Mouse (Mus musculus) forelimb bud, embryonic 11.5 days (tissue): Measurements from ENCODE around the gene Tnip2.

ENCODE experiments used
- DNase-seq: peaks from one replicate; pipeline ENCODE4 v3.0.0-alpha.2; 2012; ENCODE audit warnings: low read depth, low spot score

Gene Tnip2

DNA sequence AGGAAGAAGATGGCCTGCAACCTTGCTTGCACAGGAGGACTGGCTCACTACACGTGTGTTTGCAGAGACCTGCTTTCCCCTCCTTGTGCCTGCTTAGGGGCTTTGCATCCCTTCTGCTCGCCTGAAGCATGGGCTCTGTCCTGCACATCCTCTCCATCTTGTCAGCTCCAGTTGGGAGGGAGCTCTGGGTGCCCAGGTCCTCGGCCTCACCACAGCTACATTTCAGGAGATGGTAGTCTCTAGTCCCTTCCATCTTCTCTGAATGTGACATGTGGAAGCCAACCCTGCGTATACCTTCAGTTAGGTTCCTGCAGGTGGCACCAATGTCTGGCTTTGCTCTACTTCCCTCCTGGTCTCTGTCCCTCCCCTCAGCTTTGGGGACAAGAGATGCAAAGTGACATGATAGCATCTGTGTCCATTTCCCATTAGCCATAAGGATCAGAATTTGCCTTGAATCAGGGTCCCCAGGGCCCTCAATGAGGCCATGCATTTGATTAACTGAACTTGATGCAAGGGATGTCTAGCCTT, 10.2 kb upstream of the Tnip2 start:
- no peak for DNase-seq

DNA sequence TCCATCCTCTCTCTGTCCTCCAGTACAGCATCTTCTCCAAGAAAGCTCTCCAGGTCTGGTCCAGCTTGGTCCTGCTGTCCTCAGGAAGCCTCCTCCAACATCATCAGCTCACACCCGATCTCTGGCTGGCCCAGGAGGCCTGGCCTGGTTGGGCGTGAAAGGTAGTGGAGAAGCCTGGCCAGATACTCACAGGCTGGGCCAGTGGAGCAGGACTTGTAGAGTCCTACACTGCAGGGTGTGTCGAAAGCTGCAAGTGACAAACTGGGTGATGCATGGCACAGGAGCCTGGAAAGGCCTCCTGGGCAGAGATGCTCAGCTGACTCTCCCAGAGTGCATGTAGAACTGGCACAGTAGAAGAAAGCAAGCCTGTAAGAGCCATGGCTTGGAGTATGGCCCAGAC, 7.5 kb upstream of the Tnip2 start:
- DNase-seq, result no peak

DNA sequence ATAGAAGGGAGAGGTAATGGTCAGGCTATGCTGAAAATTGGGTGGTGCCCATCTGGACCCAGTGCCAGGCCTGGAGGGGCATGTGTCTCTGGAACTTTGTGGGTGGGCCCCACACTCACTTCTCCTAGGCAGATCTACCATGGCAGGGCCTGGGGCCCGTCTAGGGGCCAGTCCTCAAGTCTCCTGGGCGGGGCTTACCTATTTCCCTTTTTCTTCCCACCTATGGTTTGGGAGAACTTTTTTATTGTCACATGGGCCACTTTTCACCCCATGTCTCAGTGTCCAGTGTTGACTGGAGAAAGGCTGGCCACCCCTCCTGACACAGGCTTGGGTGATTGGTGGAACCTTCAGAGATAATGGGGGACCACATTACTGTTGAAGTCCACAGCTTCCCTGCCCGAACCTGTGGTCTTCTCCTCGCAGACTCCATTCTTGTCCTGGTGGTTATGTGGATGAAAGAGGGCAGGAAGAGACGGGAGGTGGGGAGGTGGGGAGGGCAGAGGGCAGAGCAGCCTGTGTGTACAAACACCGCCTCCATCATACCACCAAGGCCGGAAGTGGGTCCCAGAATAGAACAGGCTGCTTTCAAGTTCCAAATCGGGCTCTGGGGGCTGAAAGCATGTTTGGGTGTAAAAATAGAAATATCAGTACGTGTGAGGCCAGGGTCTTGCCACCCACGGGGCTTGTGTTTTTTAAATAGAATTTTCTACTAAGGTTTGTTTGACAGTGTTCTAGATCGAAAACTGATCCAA, 6.8 kb upstream of the Tnip2 start:
- no peak for DNase-seq

DNA sequence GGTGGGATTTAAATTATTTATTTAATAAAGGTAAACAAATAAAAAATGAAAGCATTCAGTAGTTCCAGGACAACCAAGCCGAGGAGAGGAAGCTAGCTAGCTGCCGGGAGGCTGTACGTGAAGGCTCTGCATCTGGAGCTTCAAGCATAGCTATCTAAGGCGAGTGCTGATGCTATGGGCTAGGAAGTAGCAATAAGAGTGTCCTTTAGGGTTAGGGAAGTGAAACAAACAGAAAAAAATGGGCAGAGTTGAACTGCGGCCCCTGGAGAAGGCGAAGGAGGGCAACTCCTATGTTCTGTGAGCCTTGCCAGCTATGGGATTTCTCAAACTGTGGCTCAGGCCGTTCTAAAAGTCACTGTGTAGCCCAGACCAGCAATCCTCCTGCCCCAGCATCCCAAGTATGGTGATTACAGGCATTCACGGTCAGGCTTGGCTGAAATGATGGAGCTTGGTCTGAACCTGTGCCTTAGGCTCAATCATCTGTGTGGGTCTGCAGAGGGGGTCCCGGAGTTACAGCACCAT, 5.7 kb upstream of the Tnip2 start:
- no peak for DNase-seq

DNA sequence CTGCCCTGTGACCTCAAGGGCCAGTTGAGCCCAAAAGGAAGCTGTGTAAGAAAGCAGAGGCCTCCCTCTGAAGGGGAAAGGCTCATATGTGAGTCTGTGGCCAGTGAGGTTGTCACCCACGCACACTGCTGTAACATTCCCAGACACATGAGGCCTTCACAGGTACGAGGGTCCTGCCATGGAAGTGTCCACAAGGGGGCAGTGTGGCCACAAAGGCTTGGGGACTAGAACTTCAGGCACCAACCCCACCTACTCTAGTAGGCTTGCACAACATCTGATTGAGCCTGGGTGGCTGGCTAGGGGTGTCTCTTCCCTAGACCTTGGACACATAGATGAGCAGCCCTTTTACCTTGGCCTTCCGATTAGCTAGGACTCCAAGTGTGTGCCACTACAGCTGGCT, 4.1 kb upstream of the Tnip2 start:
- DNase-seq, result peak; percentile 71

DNA sequence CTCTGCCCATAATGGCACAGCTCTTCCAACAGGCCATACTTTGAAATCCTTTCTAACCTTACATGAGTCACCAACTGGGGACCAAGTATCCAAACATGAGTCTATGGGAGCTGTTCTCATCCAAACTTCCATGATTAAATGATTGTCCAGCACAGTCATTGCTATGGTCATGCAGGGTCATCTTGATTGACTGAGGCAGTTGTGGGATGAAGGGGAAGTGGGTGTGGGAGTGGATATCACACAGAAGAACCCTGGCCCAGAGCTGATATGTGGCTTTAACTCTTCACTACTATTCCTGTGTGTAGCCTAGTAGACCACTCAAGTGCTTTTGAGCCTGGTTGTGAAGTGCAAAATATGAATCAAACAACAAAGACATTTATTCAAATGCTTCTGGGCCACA, 1.3 kb upstream of the Tnip2 start:
- no peak for DNase-seq

DNA sequence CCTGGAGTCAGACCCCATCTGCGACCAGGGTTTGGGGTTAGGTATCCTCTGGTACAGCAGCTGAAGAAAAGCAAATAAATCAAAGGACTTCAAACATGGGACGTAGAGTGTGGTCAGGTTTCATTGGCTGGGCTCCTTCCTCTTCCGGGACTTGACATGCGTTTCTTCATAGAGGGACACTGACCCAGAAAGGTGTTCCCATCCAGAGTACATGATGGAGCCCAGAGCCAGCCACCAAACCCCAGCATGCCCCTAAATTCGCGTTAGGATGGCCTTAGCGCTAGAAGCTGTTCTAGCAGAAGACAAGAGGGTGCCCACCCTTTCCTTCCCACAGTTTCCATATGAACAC, 401 bp upstream of the Tnip2 start:
- DNase-seq, result no peak

DNA sequence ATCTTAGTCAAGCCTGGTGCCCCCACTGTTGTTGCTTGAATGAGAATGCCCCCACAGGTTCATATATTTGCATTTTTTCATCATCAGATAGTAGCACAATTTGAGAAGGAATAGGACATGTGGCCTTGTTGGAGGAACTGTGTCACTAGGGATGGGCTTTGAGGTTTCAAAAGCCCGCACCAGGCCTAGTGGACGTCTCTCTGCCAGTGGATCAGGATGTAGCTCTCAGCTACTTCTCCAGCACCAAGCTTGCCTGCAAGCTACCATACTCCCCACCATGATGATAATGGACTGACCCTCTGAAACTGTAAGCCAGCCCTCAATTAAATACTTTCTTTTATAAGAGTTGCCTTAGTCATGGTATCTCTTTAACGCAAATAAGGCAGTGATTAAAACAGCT, 1.3 kb downstream of the Tnip2 start:
- DNase-seq, result no peak

DNA sequence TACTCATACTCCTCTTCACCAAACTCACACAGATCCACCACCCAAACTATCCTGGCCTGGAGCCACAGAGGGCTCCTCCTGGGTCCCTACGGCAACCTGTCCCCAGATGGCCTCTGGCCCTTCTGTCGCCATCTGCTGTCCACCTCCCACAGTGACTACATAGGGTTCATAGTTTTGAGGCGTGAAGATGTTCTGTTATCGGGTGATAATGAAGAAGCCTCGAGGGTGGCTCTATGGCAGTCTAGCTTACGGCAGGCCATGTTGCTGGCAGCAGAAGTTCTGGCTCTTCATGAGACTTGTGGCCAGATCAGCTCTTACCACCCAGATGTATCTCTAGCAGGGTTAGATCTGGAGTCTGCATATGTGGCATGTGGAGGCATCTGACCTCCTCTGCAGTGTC, 11.0 kb downstream of the Tnip2 start:
- DNase-seq, result no peak

DNA sequence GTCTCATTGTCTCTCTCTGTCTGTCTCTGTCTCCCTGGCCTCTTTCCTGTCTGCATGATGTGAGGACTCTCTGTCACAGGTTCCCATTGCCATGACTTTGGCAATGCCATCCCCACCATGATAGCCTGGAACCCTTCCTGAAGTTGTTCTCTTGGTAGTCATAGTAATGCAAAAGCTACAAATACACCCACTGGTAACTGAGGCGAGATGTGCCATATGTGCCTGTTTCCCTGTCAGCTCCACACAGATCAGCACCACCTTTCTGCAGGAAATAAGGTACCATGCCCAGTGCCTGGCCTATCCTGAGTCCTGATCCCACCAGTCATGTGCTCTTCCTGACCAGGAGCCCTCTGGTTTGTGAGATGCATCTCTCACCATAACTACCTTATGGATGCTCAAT, 11.4 kb downstream of the Tnip2 start:
- DNase-seq, result no peak

DNA sequence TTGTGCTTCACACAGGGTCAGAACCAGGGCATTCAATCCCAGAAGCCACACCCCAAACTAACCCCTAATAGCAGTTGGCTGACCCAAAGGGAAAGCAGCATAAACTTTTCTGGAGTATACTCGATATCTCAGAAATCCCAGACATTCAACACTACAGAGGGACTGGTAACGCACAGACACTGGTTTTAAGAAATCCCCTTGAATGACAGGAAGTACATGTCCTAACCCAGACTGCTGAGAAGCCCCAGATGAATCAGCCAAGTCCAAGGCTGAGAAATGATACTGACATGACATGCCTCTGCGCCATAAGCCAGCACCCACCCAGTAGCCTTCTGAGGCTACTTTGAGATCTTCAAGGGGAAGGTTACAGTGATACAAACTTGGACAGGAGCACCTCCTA, 12.2 kb downstream of the Tnip2 start:
- no peak for DNase-seq

DNA sequence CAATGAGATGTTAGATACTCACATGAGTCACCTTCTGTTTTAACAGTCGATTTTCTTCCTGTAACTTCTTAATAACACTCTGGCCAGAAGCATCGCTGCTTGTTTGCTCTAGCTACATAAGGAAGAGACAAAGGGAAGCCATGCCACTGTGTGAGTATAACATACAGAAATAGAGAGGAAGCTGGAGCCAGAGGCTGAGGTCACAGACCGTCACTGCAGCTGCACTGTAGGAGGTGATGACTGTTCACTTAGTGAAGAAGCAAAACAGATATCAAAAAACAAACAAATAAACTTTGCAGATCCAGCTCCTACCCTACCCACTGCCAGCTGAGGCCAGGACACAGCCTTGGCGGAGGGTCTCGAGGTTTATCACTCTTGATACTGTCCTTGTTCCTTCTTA, 12.9 kb downstream of the Tnip2 start:
- no peak for DNase-seq

DNA sequence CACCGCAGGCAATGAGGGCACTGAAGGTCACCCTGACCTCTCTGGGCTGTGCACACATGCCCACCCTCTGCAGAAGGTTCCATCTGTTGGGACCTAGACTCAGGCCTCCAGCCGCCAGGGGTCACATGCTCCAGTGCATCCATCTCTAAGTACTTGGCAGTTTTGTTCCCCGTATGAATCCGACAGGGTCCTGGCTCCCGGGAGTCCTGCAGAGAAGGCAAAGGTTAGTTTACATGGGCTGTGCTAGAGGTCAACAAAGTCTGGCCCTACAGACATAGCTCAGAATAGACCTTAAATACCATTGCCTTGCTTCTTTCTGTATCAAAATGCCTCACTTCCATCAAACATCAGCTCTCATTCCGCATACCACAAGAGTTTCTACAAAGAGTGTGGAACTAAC, 17.0 kb downstream of the Tnip2 start:
- no peak for DNase-seq

DNA sequence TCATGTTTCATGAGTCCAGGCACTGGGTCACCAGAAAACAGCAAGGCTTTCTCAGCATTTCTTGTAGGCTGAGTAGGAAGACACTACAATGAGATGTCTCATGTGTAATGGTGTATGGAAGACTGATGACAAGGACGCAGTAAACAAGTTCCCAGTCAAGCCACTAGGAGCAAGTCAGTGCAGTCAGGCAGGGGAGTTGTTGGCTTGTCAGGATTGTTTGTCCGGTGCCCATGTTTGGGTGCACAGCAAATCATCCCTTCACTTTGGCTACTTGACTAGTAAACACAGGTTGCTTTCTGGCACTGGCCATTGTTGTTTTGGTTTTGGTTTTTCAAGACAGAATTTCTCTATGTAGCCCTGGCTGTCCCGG, 24.4 kb downstream of the Tnip2 start:
- no peak for DNase-seq

DNA sequence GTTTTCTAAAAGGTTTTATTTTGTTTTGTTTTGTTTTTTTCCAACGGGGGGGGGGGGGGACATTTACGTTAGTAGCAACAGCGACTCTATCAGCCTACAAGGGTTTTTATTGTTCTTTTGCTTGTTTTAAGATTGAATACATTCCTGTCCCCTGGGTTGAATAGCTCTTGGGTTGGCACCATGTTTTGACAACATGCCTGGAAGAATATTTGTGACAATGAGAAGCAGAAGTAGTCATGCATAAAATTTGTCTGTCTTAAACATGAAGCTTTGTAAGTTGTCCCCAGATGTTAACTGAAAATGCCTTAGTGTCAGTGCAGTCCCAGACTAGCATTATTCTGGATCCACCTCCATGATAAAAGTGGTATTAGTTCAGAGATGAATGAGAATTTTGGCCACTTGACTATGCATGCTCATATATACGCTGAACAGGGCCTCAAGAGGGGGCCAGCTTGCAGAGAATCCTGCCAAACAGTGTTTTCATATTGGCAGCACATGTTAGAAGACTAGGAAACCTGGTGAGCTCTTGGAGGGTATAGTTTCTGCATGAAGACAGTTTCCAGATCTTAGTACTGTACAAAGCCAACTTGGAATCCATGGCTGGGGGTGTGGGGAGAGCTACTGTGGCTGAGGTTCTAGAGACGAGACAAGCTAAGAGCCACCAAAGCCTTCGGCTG, 24.9 kb downstream of the Tnip2 start:
- no peak for DNase-seq

DNA sequence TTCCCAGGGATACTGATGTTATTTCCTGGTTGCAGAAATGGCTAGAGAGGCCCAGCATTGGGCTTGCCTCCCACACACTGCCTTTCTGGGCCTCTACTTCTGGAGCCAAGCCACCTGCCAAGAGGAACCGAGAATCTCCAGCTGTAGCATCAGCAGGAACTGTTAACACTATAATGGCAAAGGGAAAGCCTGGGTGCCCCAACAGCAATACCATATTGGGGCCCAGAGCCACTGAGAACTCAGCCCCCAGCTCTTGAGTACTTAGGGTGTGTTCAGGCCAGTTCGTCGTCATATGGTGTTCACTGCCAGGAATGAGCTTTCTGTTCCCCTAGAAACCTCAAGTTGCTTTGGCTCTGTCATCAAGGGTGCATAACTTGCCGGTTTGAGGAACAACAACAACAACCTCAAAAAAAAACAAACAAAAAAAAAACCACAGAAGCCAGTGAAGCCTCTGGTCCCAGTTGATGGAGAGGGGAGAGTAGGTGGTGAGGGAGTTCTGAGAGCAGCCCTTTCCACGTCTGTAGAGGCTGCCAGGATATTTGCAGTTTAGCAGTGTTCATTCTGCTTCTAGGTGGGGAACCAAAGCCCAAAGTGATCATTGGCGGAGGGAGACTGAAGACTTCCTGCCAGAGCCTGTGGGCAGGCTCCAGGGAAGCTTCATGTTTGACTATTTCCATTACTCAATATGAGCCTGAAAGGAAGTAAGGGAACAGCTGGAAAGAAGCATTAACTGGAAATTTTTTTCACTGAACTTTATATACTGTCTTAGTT, 26.3 kb downstream of the Tnip2 start:
- DNase-seq, result no peak

DNA sequence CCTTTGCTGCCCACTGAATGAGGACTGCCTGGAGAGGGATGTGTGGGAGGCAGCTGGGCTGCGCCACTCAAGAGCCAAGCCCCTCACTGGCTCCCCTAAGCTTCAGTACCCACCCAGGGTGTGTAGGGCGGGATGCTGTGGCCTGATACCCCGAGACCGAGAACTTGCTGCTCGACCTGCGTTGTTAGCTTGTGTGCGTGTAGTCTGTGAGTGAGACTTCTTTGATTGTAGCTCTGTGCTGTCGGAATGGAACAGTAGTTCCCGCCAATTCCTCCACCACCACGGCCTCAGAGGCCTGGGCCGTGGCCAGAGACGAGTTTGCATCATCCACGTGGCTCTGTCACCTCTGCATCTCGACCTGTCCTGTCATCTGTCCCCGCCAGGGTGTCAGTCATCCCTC, 28.1 kb downstream of the Tnip2 start:
- no peak for DNase-seq

DNA sequence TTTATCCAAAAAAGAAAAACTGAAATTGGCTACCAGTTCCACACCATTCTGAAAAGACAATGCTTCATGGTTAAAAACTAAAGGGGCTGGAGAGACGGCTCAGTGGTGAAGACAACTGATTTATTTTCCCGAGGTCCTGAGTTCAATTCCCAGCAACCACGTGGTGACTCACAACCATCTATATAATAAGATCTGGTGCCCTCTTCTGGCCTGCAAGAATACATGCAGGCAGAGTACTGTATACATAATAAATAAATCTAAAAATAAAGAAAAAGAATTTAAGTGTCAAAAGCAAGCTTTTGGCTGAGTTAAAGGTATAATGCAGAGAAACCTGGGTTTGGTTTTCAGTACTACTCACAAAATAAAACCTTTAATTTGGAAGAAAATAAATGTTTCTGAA, 32.9 kb downstream of the Tnip2 start:
- DNase-seq, result no peak

DNA sequence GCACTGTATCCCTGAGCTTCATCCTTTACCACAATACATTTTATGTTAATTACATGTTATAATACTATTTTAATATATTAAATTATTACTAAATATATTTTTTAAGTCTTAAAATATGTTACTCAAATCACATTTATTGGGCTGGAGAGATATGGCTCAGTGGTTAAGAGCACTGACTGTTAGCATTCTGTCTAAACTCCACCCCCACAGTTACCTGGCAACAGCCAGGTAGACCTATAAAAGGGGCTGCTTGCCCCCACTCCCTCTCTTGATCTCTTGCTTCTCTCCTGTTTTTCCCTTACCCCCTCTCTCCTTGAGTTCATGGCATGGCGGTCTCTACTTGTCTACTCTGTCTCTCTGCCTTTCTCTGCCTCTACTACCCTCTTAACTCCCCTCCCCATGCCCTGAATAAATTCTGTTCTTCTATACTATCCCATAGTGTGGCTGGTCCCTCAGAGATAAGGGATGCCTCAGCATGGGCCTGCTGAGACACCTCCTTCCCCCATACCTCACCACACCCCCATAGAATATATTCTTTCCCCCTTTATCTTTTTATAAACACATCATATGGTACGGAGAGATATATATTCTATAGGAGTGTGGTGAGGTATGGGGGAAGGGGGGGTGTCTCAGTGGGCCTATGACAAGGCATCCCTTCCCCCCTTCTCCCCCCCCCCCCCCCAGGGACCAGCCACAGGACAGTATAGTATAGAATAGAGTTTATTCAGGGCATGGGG, 45.6 kb downstream of the Tnip2 start:
- no peak for DNase-seq

DNA sequence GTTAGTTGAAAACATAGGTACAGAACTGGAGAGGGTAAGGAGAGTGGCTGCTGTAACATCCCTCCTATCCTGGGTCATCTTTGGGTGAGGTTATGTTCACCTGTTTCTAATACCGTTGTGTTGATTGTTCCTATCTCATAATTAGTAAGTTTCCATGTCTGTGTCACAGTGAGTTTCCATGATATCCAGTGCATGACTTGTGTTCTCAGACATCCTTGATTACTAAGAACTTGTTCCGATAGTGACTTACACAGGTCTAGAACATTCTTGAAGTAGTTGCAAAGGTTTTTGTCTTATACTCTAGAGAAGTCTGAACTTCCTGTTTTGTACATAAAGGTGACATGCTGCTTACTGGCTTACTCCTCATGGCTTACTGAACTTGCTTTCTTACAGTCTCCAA, 47.1 kb downstream of the Tnip2 start:
- no peak for DNase-seq

DNA sequence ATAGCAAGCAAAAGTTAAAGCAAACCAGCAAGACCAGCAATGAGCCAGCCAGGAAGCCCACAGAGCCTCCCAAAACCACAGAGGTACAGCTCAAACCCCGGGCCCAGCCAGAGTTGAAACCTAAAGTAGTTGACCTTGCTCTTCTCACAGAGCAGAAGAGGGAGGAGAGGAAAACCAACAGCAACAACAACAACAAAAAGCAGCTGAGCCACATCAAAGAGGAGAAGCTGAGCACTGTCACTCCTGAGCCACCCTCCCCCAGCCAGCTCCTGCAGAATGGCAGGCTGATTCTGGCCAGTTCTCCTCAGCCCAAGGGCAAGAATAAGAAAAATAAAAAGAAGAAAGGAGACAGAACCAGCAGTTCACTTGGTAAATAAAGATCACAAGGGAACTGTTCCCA, 47.7 kb downstream of the Tnip2 start:
- DNase-seq, result no peak

DNA sequence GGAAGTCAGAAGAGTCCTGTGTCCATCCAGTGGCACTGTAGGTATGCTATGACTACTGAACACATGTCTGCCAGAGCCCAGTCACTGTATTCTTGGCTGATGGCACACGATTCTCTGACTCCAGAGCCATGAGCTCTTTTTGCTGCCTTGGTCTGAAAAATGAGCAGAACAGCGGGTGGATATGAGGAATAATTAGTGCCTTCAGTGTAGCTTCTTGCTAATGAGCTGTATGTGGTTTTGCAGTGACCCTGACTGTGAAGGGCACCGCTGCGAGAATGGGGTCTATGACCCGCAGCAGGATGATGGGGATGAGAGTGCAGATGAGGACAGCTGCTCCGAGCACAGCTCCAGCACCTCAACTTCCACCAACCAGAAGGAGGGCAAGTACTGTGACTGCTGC, 52.0 kb downstream of the Tnip2 start:
- no peak for DNase-seq
